Mouse (Mus musculus): ENCODE measurements at regions not wholly inside any gene's neighbourhood (a gene's known extent, or its start where the extent isn't known, plus 50 kb on each side); places are given as distances from the start of the nearest gene placed in this dataset.

GRCm38 (mm10) chr13:85570886-85571527 lies 282.1 kb upstream of the Rasa1 start:
- Histone ChIP-seq H3K4me3 (no peak overlapping the region), H3K27me3 (ENCODE audit: control insufficient read depth, insufficient read depth, insufficient read length) (no peaks in the 10 kb centered on the region), H3K79me2 (ENCODE audit: control insufficient read depth, insufficient read depth) (no peaks in the 10 kb centered on the region), H3K36me3 (ENCODE audit: control insufficient read depth, insufficient read depth) (no peaks in the 10 kb centered on the region), H3ac (ENCODE audit: control insufficient read depth, insufficient read length) (no peak overlapping the region), H3K4me2 (ENCODE audit: low read depth) (no peak overlapping the region)
- TF ChIP-seq MAX (IDR thresholded peaks at IDR 0.05; ENCODE audit: low read depth) (no peak), POLR2AphosphoS2 (IDR thresholded peaks at IDR 0.05; ENCODE audit: insufficient read length, low read depth) (no peak), E2F4 (IDR thresholded peaks at IDR 0.05; ENCODE audit: insufficient read depth) (no peak), MYOD1 (IDR thresholded peaks at IDR 0.05; ENCODE audit: control insufficient read depth in 1 of 3, insufficient read length in 2 of 3, low read depth in 2 of 3) (no peak), SRF (IDR thresholded peaks at IDR 0.05; ENCODE audit: control insufficient read depth, insufficient read length, low read depth) (no peak), TCF3 (IDR thresholded peaks at IDR 0.05; ENCODE audit: insufficient read length, low read depth) (no peak)

GRCm38 (mm10) chr13:85557821-85558220 lies 268.9 kb upstream of the Rasa1 start:
- H3ac ChIP-seq (ENCODE audit: control insufficient read depth, insufficient read length), result no peak overlapping the region
- H3K4me2 ChIP-seq (ENCODE audit: low read depth), result no peak overlapping the region
- H3K79me2 ChIP-seq (ENCODE audit: control insufficient read depth, insufficient read depth), result no peaks in the 10 kb centered on the region
- no peaks in the 10 kb centered on the region for H3K36me3 ChIP-seq (ENCODE audit: control insufficient read depth, insufficient read depth)
- no peak overlapping the region for H3K4me3 ChIP-seq
- TF ChIP-seq USF1 (IDR thresholded peaks at IDR 0.05; ENCODE audit: low read depth), result no peak
- TF ChIP-seq MYOD1 (IDR thresholded peaks at IDR 0.05; ENCODE audit: control insufficient read depth in 1 of 3, insufficient read length in 2 of 3, low read depth in 2 of 3), result no peak
- TF ChIP-seq MYOG (IDR thresholded peaks at IDR 0.05; ENCODE audit: control insufficient read depth in 1 of 3, insufficient read depth in 1 of 3, insufficient read length in 2 of 3, low read depth in 2 of 3), result no peak
- no peak for TF ChIP-seq SRF (IDR thresholded peaks at IDR 0.05; ENCODE audit: control insufficient read depth, insufficient read length, low read depth)
- TF ChIP-seq POLR2A (IDR thresholded peaks at IDR 0.05; ENCODE audit: insufficient read length, low read depth), result no peak
- TF ChIP-seq REST (IDR thresholded peaks at IDR 0.05; ENCODE audit: insufficient read depth, insufficient read length), result no peak
- H3K27me3 ChIP-seq (ENCODE audit: control insufficient read depth, insufficient read depth, insufficient read length), result no peaks in the 10 kb centered on the region

- Histone ChIP-seq H3ac (ENCODE audit: control insufficient read depth, insufficient read length) (no peak overlapping the region), H3K27me3 (ENCODE audit: control insufficient read depth, insufficient read depth, insufficient read length) (no peaks in the 10 kb centered on the region), H3K36me3 (ENCODE audit: control insufficient read depth, insufficient read depth) (no peaks in the 10 kb centered on the region), H3K4me2 (ENCODE audit: low read depth) (no peak overlapping the region), H3K79me2 (ENCODE audit: control insufficient read depth, insufficient read depth) (no peaks in the 10 kb centered on the region), H3K4me3 (no peak overlapping the region)
- TF ChIP-seq E2F4 (IDR thresholded peaks at IDR 0.05; ENCODE audit: insufficient read depth) (no peak), CEBPB (IDR thresholded peaks at IDR 0.05; ENCODE audit: insufficient read depth, poor library complexity, severe bottlenecking) (no peak), MYOG (IDR thresholded peaks at IDR 0.05; ENCODE audit: control insufficient read depth in 1 of 3, insufficient read depth in 1 of 3, insufficient read length in 2 of 3, low read depth in 2 of 3) (no peak), SRF (IDR thresholded peaks at IDR 0.05; ENCODE audit: control insufficient read depth, insufficient read length, low read depth) (no peak), TCF12 (IDR thresholded peaks at IDR 0.05; ENCODE audit: insufficient read depth, poor library complexity, severe bottlenecking) (no peak), MAX (IDR thresholded peaks at IDR 0.05; ENCODE audit: low read depth) (no peak), POLR2AphosphoS2 (IDR thresholded peaks at IDR 0.05; ENCODE audit: insufficient read length, low read depth) (no peak), MYOD1 (IDR thresholded peaks at IDR 0.05; ENCODE audit: control insufficient read depth in 1 of 3, insufficient read length in 2 of 3, low read depth in 2 of 3) (no peak), REST (IDR thresholded peaks at IDR 0.05; ENCODE audit: insufficient read depth, insufficient read length) (no peak), USF1 (IDR thresholded peaks at IDR 0.05; ENCODE audit: low read depth) (no peak)
These were observed 267.3 kb upstream of the Rasa1 start for GRCm38 (mm10) chr13:85556101-85556853.

GRCm38 (mm10) chr13:85553072-85553471 lies 264.1 kb upstream of the Rasa1 start:
- H3K27me3 ChIP-seq (ENCODE audit: control insufficient read depth, insufficient read depth, insufficient read length), result no peaks in the 10 kb centered on the region
- H3K4me2 ChIP-seq (ENCODE audit: low read depth), result no peak overlapping the region
- no peaks in the 10 kb centered on the region for H3K79me2 ChIP-seq (ENCODE audit: control insufficient read depth, insufficient read depth)
- no peak overlapping the region for H3ac ChIP-seq (ENCODE audit: control insufficient read depth, insufficient read length)
- H3K4me3 ChIP-seq, result no peak overlapping the region
- H3K36me3 ChIP-seq (ENCODE audit: control insufficient read depth, insufficient read depth), result no peaks in the 10 kb centered on the region
- TF ChIP-seq POLR2AphosphoS2 (IDR thresholded peaks at IDR 0.05; ENCODE audit: insufficient read length, low read depth), result no peak
- no peak for TF ChIP-seq SRF (IDR thresholded peaks at IDR 0.05; ENCODE audit: control insufficient read depth, insufficient read length, low read depth)
- no peak for TF ChIP-seq MAX (IDR thresholded peaks at IDR 0.05; ENCODE audit: low read depth)
- no peak for TF ChIP-seq CEBPB (IDR thresholded peaks at IDR 0.05; ENCODE audit: insufficient read depth, poor library complexity, severe bottlenecking)
- TF ChIP-seq TCF3 (IDR thresholded peaks at IDR 0.05; ENCODE audit: insufficient read length, low read depth), result no peak
- TF ChIP-seq POLR2A (IDR thresholded peaks at IDR 0.05; ENCODE audit: insufficient read length, low read depth), result no peak
- TF ChIP-seq USF1 (IDR thresholded peaks at IDR 0.05; ENCODE audit: low read depth), result no peak

- Histone ChIP-seq H3ac (ENCODE audit: control insufficient read depth, insufficient read length) (no peak overlapping the region), H3K4me2 (ENCODE audit: low read depth) (peak overlapping the region; percentile 20)
These were observed 220.7 kb upstream of the Rasa1 start for GRCm38 (mm10) chr13:85509671-85510070.

More at GRCm38 (mm10) chr13:85509671-85510070, 220.7 kb upstream of the Rasa1 start:
- no peak for TF ChIP-seq TCF3 (IDR thresholded peaks at IDR 0.05; ENCODE audit: insufficient read length, low read depth)
- TF ChIP-seq E2F4 (IDR thresholded peaks at IDR 0.05; ENCODE audit: insufficient read depth), result no peak
- TF ChIP-seq USF1 (IDR thresholded peaks at IDR 0.05; ENCODE audit: low read depth), result no peak
- no peak for TF ChIP-seq POLR2AphosphoS2 (IDR thresholded peaks at IDR 0.05; ENCODE audit: insufficient read length, low read depth)
- TF ChIP-seq MAX (IDR thresholded peaks at IDR 0.05; ENCODE audit: low read depth), result no peak
- no peak for TF ChIP-seq MYOG (IDR thresholded peaks at IDR 0.05; ENCODE audit: control insufficient read depth in 1 of 3, insufficient read depth in 1 of 3, insufficient read length in 2 of 3, low read depth in 2 of 3)
- TF ChIP-seq MYOD1 (IDR thresholded peaks at IDR 0.05; ENCODE audit: control insufficient read depth in 1 of 3, insufficient read length in 2 of 3, low read depth in 2 of 3), result no peak
- no peak for TF ChIP-seq TCF12 (IDR thresholded peaks at IDR 0.05; ENCODE audit: insufficient read depth, poor library complexity, severe bottlenecking)
- no peak for TF ChIP-seq POLR2A (IDR thresholded peaks at IDR 0.05; ENCODE audit: insufficient read length, low read depth)
- TF ChIP-seq CEBPB (IDR thresholded peaks at IDR 0.05; ENCODE audit: insufficient read depth, poor library complexity, severe bottlenecking), result no peak
- no peak for TF ChIP-seq SRF (IDR thresholded peaks at IDR 0.05; ENCODE audit: control insufficient read depth, insufficient read length, low read depth)
- no peak for TF ChIP-seq REST (IDR thresholded peaks at IDR 0.05; ENCODE audit: insufficient read depth, insufficient read length)
- H3K4me3 ChIP-seq, result no peak overlapping the region
- no peaks in the 10 kb centered on the region for H3K27me3 ChIP-seq (ENCODE audit: control insufficient read depth, insufficient read depth, insufficient read length)
- no peaks in the 10 kb centered on the region for H3K79me2 ChIP-seq (ENCODE audit: control insufficient read depth, insufficient read depth)
- no peaks in the 10 kb centered on the region for H3K36me3 ChIP-seq (ENCODE audit: control insufficient read depth, insufficient read depth)
